Mouse (Mus musculus): ENCODE results near the gene Gmeb1. TPM values are rescaled to one million over a fixed set of nuclear protein-coding genes. Genes with fewer than 3 reads are reported as not detected.
A peak's percentile ranks its signal among the peaks of the same experiment; 100 is the strongest.

The Gmeb1 gene
- polyA plus RNA-seq, 1 experiment = 10.7 TPM

DNA sequence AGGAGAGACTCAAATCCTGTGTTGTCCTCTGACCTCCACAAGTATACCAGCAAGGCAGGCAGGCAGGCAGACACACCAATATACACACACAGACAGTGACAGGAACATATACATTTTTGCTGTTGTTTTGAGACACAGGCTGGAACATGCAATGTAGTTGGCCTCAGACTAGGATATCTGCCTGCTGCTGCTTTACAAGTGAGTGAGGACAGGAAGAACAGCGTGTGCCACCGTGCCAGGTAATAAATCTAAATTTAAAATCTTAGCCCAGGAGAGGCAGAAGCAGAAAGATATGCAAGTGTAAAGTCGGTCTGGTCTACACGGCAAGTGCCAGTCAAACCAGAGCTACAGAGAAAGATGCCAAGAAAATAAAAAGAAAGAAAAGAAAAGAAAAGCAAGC, 2.2 kb downstream of the Gmeb1 start:
- no peak overlapping the region for H3K4me3 ChIP-seq (ENCODE audit: insufficient read depth, low read depth, low read length)
- peaks cover 18% of the 10 kb centered on the region for H3K4me1 ChIP-seq (ENCODE audit: control insufficient read depth, insufficient read depth, low read length)
- peak; percentile 27 for DNase-seq
- no peaks in the 10 kb centered on the region for H3K36me3 ChIP-seq (ENCODE audit: control insufficient read depth, insufficient read depth, low read length)
- no peak for TF ChIP-seq POLR2A (IDR thresholded peaks at IDR 0.05; ENCODE audit: low read depth, low read length)
- TF ChIP-seq CTCF (conservative IDR thresholded peaks at IDR 0.05; ENCODE audit: insufficient read depth, insufficient read length, low read depth, low read length) = no peak
- peak overlapping the region; percentile 72 for H3K27ac ChIP-seq (ENCODE audit: insufficient read depth, low read depth, low read length)
- no peaks in the 10 kb centered on the region for H3K27me3 ChIP-seq (replicated peaks; ENCODE audit: control insufficient read depth, insufficient read depth, low read length)
- WGBS = 6% methylated on average over 4 of the region's 4 CpGs

DNA sequence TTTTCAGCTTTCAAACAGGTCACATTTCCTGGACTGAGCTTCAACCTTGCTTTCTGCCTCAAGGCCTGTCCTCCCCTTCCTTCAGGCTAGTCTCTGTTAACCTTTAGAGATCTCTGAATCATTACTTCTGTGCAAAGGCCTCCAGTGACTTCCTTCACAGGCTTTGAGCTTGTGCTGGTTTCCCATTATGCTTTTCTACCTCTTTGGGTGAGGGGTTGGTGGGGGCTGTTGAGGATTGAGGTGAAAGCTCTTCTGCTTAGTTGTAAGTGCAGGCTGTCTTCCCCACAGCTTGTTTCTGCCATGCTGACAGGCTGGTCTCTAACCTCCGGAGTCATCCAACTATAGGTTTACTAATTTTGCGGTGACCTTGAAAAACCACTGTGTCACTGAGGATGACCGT, 5.0 kb downstream of the Gmeb1 start:
- 85% methylated on average over 3 of the region's 3 CpGs for WGBS
- Histone ChIP-seq H3K4me3 (ENCODE audit: insufficient read depth, low read depth, low read length) (no peak overlapping the region), H3K36me3 (ENCODE audit: control insufficient read depth, insufficient read depth, low read length) (no peaks in the 10 kb centered on the region), H3K27me3 (replicated peaks; ENCODE audit: control insufficient read depth, insufficient read depth, low read length) (no peaks in the 10 kb centered on the region), H3K27ac (ENCODE audit: insufficient read depth, low read depth, low read length) (peak overlapping the region; percentile 37), H3K4me1 (ENCODE audit: control insufficient read depth, insufficient read depth, low read length) (peaks cover 15% of the 10 kb centered on the region)
- no peak for DNase-seq
- TF ChIP-seq CTCF (conservative IDR thresholded peaks at IDR 0.05; ENCODE audit: insufficient read depth, insufficient read length, low read depth, low read length) = no peak
- no peak for TF ChIP-seq POLR2A (IDR thresholded peaks at IDR 0.05; ENCODE audit: low read depth, low read length)

DNA sequence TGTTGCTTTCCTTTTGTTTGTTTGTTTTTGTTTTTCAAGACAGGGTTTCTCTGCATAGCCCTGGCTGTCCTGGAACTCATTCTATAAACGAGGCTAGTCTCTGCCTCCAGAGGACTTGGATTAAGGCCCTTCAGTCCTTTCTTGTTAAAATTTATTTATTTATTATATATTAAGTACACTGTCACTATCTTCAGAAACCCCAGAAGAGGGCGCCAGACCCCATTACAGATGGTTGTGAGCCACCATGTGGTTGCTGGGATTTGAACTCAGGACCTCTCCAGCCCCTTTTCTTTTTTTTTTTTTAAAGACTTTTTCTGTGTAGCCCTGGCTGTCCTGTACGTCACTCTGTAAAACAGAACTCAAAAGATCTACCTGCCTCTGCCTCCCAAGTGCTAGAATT, 6.4 kb downstream of the Gmeb1 start:
- TF ChIP-seq POLR2A (IDR thresholded peaks at IDR 0.05; ENCODE audit: low read depth, low read length) = no peak
- no peak for TF ChIP-seq CTCF (conservative IDR thresholded peaks at IDR 0.05; ENCODE audit: insufficient read depth, insufficient read length, low read depth, low read length)
- WGBS = 76% methylated on average over 3 of the region's 3 CpGs

DNA sequence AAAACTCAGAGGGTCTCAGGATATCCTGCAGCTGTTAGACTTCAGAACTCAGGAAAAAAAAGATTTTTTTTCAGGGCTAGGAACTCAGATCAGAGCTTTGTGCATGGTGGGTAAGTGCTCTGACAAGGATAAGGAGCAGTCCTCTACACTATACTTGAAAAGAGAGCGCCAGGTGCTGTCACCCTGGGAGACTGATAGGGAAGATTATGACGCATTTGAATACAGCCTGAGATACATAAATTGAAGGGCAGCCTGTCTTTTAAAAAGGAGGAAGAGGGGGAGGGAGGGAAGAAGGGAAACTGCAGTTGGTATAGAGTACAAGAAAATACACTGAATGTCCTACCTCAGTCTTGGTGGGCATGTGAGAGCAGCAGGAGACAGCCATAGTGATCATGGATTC, 7.8 kb downstream of the Gmeb1 start:
- WGBS = 80% methylated on average over 2 of the region's 2 CpGs
- Histone ChIP-seq H3K27ac (ENCODE audit: insufficient read depth, low read depth, low read length) (no peak overlapping the region), H3K4me3 (ENCODE audit: insufficient read depth, low read depth, low read length) (no peak overlapping the region), H3K27me3 (replicated peaks; ENCODE audit: control insufficient read depth, insufficient read depth, low read length) (no peaks in the 10 kb centered on the region), H3K36me3 (ENCODE audit: control insufficient read depth, insufficient read depth, low read length) (no peaks in the 10 kb centered on the region), H3K4me1 (ENCODE audit: control insufficient read depth, insufficient read depth, low read length) (peaks cover 4% of the 10 kb centered on the region)
- no peak for TF ChIP-seq POLR2A (IDR thresholded peaks at IDR 0.05; ENCODE audit: low read depth, low read length)
- no peak for TF ChIP-seq CTCF (conservative IDR thresholded peaks at IDR 0.05; ENCODE audit: insufficient read depth, insufficient read length, low read depth, low read length)
- no peak for DNase-seq

More for the DNA sequence above, 6.4 kb downstream of the Gmeb1 start:
- Histone ChIP-seq H3K27me3 (replicated peaks; ENCODE audit: control insufficient read depth, insufficient read depth, low read length) (no peaks in the 10 kb centered on the region), H3K4me3 (ENCODE audit: insufficient read depth, low read depth, low read length) (no peak overlapping the region), H3K27ac (ENCODE audit: insufficient read depth, low read depth, low read length) (no peak overlapping the region), H3K36me3 (ENCODE audit: control insufficient read depth, insufficient read depth, low read length) (no peaks in the 10 kb centered on the region), H3K4me1 (ENCODE audit: control insufficient read depth, insufficient read depth, low read length) (peaks cover 15% of the 10 kb centered on the region)
- DNase-seq = no peak

DNA sequence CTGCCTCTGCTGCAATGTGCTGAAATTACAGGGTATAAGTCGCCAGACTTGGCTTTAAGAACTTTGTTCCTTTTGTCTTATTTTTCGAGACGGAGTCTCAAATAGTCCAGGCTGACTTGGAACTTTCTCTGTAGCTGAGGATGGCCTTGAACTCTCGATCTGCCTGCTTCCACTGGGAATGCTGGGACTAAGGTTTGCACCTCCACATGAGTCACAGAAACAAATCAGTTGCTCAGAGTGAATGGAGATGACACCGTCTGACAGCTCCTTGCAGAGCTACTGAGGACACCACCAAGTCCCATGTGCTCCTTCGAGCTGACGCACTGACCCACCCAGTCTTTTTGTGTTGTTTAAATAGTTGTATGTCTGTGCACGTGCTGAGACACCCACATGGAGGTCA, 8.3 kb downstream of the Gmeb1 start:
- H3K27ac ChIP-seq (ENCODE audit: insufficient read depth, low read depth, low read length) = no peak overlapping the region

DNA sequence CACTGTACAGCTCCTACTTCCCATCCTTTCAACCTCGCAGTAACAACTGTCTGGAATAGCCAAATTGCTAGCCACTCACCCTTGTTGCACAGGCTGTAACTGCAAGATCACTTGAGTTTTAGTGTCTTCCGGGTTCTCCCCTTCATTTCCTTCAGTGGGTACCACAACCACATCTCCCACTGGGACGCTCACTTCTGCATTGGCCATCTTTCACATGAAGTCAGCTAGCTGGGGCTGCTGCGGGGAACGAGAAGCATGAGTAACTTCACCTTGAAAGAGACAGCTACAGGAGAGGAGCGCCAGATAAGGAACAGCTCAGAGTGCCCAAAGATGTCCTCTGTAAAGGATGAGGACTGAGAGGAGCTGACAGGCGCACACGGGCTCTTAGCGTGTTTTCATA, 9.8 kb downstream of the Gmeb1 start:
- no peaks in the 10 kb centered on the region for H3K27me3 ChIP-seq (replicated peaks; ENCODE audit: control insufficient read depth, insufficient read depth, low read length)
- H3K4me3 ChIP-seq (ENCODE audit: insufficient read depth, low read depth, low read length) = no peak overlapping the region
- no peaks in the 10 kb centered on the region for H3K36me3 ChIP-seq (ENCODE audit: control insufficient read depth, insufficient read depth, low read length)
- H3K27ac ChIP-seq (ENCODE audit: insufficient read depth, low read depth, low read length) = no peak overlapping the region
- peaks cover 4% of the 10 kb centered on the region for H3K4me1 ChIP-seq (ENCODE audit: control insufficient read depth, insufficient read depth, low read length)
- no peak for DNase-seq
- TF ChIP-seq CTCF (conservative IDR thresholded peaks at IDR 0.05; ENCODE audit: insufficient read depth, insufficient read length, low read depth, low read length) = no peak
- no peak for TF ChIP-seq POLR2A (IDR thresholded peaks at IDR 0.05; ENCODE audit: low read depth, low read length)
- WGBS = 80% methylated on average over 9 of the region's 9 CpGs

More for the DNA sequence above, 8.3 kb downstream of the Gmeb1 start:
- Histone ChIP-seq H3K27me3 (replicated peaks; ENCODE audit: control insufficient read depth, insufficient read depth, low read length) (no peaks in the 10 kb centered on the region), H3K4me1 (ENCODE audit: control insufficient read depth, insufficient read depth, low read length) (peaks cover 4% of the 10 kb centered on the region), H3K4me3 (ENCODE audit: insufficient read depth, low read depth, low read length) (no peak overlapping the region), H3K36me3 (ENCODE audit: control insufficient read depth, insufficient read depth, low read length) (no peaks in the 10 kb centered on the region)
- no peak for TF ChIP-seq POLR2A (IDR thresholded peaks at IDR 0.05; ENCODE audit: low read depth, low read length)
- no peak for TF ChIP-seq CTCF (conservative IDR thresholded peaks at IDR 0.05; ENCODE audit: insufficient read depth, insufficient read length, low read depth, low read length)
- WGBS = 85% methylated on average over 8 of the region's 8 CpGs
- no peak for DNase-seq

DNA sequence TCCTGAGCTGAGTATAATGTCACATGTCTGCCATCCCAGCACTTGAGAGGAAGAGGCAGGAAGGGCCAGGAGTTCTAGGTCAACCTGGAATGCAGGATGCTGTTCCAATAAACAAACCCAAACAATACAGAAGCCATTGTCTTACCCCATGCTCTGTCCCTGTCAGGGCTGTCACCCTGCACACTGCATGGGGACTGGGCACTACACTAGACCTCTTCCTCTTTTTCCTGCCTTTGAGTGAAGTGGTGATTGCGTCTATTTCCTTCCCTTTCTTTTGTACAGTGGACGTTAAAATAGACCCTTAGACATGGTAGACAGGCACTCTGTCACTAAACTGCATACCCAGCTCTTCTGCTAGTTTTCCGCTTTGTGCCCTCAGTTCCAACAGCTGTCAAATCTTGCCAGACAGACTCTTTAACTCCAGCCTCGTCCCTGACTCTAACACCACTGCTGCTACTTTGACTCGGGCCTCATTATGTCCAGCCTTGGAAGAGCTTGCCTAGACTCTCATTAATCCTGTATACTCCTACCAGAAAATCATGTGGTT, 13.9 kb downstream of the Gmeb1 start:
- WGBS = 57% methylated on average over 5 of the region's 5 CpGs
- TF ChIP-seq POLR2A (IDR thresholded peaks at IDR 0.05; ENCODE audit: low read depth, low read length) (no peak), CTCF (conservative IDR thresholded peaks at IDR 0.05; ENCODE audit: insufficient read depth, insufficient read length, low read depth, low read length) (no peak)
- no peak overlapping the region for H3K4me3 ChIP-seq (ENCODE audit: insufficient read depth, low read depth, low read length)
- no peaks in the 10 kb centered on the region for H3K27me3 ChIP-seq (replicated peaks; ENCODE audit: control insufficient read depth, insufficient read depth, low read length)
- no peaks in the 10 kb centered on the region; the same call in 1 of the 2 replicates for H3K36me3 ChIP-seq (ENCODE audit: control insufficient read depth, insufficient read depth, low read length)
- no peaks in the 10 kb centered on the region for H3K4me1 ChIP-seq (ENCODE audit: control insufficient read depth, insufficient read depth, low read length)
- peak; percentile 30 for DNase-seq
- no peak overlapping the region for H3K27ac ChIP-seq (ENCODE audit: insufficient read depth, low read depth, low read length)

Data from kidney, adult 2 months (tissue).